Mouse (Mus musculus) stomach, embryonic 14.5 days (tissue): ENCODE measurements around the gene Csnk2a2. TPM values are rescaled to one million over a fixed set of nuclear protein-coding genes. Genes with fewer than 3 reads are reported as not detected.
A peak's percentile ranks its signal among the peaks of the same experiment; 100 is the strongest.

Experiments
- ATAC-seq: fragments of 200-750 bp; cut with Nextera tagmentation; 2 replicates; pipeline ENCODE4 v1.8.0; 2017; ENCODE audit warnings: low read depth, moderate TSS enrichment; ENCODE audit not compliant: insufficient number of reproducible peaks, insufficient read depth, low FRiP score
- H3K27ac ChIP-seq: fragments of 300-500 bp; sonication (generic); 2 replicates; pipeline ENCODE4 v1.5.1; 2014; ENCODE audit warnings: mild to moderate bottlenecking, low read length, moderate library complexity, mixed read lengths
- H3K27me3 ChIP-seq: fragments of 300-500 bp; sonication (generic); 2 replicates; pipeline ENCODE4 v1.6.1; 2014; ENCODE audit warnings: low read length, control low read depth, mixed read lengths; ENCODE audit not compliant: control insufficient read depth, insufficient read depth
- H3K36me3 ChIP-seq: fragments of 300-500 bp; sonication (generic); 2 replicates; pipeline ENCODE4 v1.6.1; 2014; ENCODE audit warnings: mild to moderate bottlenecking, control low read depth, low read length, moderate library complexity, mixed read lengths; ENCODE audit not compliant: control insufficient read depth, insufficient read depth
- H3K4me1 ChIP-seq: fragments of 300-500 bp; sonication (generic); 2 replicates; pipeline ENCODE4 v1.6.1; 2014; ENCODE audit warnings: low read length, control low read depth, mixed read lengths; ENCODE audit not compliant: control insufficient read depth, insufficient read depth
- H3K4me2 ChIP-seq: fragments of 300-500 bp; sonication (generic); replicated peaks from 2 replicates; pipeline ENCODE4 v1.6.1; 2014; ENCODE audit warnings: low read depth, low read length, control low read depth
- H3K4me3 ChIP-seq: fragments of 300-500 bp; sonication (generic); 2 replicates; pipeline ENCODE4 v1.5.1; 2014; ENCODE audit warnings: low read depth, low read length, control low read depth
- H3K9ac ChIP-seq: fragments of 300-500 bp; sonication (generic); replicated peaks from 2 replicates; pipeline ENCODE4 v1.6.1; 2014; ENCODE audit warnings: low read depth, mild to moderate bottlenecking, control low read depth, low read length, moderate library complexity, mixed read lengths
- H3K9me3 ChIP-seq: fragments of 300-500 bp; sonication (generic); 2 replicates; pipeline ENCODE4 v1.6.1; 2016; ENCODE audit warnings: low read depth, low read length, control low read depth; ENCODE audit not compliant: control insufficient read depth
- WGBS: fragments of 180-500 bp; shearing (Covaris S2); extraction: QIAGEN DNeasy Blood & Tissue Kit; methylation state at CpG from one replicate; pipeline ENCODE4 v1.1.7; 2014; 5-methylcytosine and 5-hydroxymethylcytosine counted together
- polyA plus RNA-seq: library from polyadenylated mRNA; unstranded; fragments of >200 nt; fragmentation: Nextera tagmentation; extraction: Ambion mirVana; gene quantifications from 2 replicates; pipeline ENCODE4 v1.2.1, GENCODE M21; 2014

Csnk2a2 gene
- 22.0 and 23.9 TPM in 2 replicates for polyA plus RNA-seq

DNA sequence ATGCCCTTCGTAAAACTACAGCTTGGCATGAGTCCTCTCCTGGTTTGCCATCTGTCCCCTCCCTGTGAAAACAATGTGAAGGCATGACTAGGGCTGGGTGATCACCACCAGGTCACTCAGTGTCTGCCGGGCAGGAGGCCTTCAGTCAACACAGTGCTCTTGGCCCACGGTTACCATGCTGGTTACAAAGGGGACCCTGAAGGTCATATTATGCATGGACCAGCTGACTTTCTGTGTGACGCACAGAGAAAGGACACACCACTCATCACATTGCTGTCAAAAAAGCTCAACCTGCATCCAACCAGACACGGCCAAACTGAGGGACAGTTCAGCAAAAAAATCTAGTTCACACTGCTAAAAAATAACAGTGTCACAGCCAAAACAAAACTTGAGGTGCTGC lies at the start of gene Csnk2a2:
Csnk2a2 (minus strand) TSS at position 34 of the 400 bp plus-strand sequence.
- no peak within 1 kb of the TSS for H3K27ac ChIP-seq
- peak within 1 kb of the TSS; percentile 91 for H3K9ac ChIP-seq
- no peaks in the 10 kb centered on the region for H3K27me3 ChIP-seq
- no peaks in the 10 kb centered on the region for H3K9me3 ChIP-seq
- H3K4me2 ChIP-seq: peak within 1 kb of the TSS; percentile 55
- H3K4me3 ChIP-seq: peak within 1 kb of the TSS; percentile 89
- H3K36me3 ChIP-seq: peaks cover 19% of the 10 kb centered on the region; the same call in 1 of the 2 replicates
- peaks cover 8% of the 10 kb centered on the region for H3K4me1 ChIP-seq
- ATAC-seq: no peak
- 79% methylated on average over 5 of the region's 5 CpGs for WGBS

DNA sequence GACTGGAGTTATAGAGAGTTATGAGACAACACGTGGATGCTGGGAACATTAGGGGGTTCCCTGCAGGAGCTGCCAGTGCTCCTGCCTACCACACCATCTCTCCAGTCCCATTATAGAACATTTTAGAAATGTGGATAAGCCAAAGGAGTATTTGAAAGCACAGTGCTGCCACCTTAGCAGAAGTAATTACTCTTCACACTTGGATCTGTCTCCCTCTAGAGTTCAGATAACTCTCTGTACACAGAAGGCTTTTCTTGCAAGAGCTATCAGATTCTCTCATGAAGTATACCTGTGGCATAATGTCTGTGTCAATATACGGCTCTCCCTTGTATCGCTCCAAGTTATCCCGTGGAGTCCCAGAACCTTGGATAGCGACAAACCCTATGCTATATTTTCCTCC lies 49.6 kb upstream of the Csnk2a2 start:
- WGBS: 76% methylated on average over 5 of the region's 5 CpGs
- H3K27me3 ChIP-seq: no peaks in the 10 kb centered on the region
- no peak overlapping the region for H3K4me3 ChIP-seq
- H3K36me3 ChIP-seq: no peaks in the 10 kb centered on the region
- no peak overlapping the region for H3K4me2 ChIP-seq
- ATAC-seq: no peak
- H3K27ac ChIP-seq: no peak overlapping the region
- no peak overlapping the region for H3K9ac ChIP-seq
- H3K4me1 ChIP-seq: no peaks in the 10 kb centered on the region
- H3K9me3 ChIP-seq: no peaks in the 10 kb centered on the region

DNA sequence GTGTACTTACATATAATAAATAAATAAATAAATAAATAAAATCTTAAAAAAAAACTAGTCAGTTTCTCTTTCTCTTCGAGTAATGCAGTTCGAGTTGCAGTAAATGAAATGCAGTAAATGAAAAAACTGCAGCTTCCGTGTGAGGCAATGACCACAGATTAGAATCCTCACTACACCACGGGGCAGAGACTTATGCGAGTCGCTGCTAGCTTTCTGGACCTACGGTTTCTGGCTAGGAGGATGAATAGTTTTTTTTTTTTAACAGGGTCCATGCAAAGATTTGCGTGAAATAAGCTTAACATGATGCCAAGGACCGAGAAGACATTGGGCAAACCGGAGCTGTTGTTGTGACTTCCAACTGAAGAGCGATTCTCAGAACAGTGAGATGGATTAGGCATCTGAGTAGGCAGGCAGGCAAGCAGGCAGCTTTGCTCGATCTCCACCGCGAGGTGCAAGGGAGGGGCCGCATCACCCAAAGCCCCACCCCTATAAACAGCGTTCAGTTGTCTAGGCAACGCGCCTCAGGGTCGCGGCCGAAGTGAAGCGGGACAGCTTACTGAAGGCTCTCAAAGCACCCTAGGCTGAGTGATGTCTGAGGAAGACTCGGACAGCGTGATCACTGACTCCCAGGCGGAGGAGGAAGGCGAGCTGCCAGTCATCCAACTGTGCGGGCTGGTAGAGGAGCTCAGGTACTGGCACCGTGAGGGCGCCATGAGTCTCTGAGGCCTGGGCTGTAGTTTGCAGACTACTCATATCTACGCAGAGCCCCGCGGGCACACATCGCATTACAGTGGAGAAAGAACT lies 43.9 kb upstream of the Csnk2a2 start, which contains the start of gene Ccdc113:
Ccdc113 (plus strand) TSS at position 502 of the 804 bp plus-strand sequence.
- no peaks in the 10 kb centered on the region for H3K9me3 ChIP-seq
- H3K4me1 ChIP-seq: no peaks in the 10 kb centered on the region; the same call in 1 of the 2 replicates
- H3K9ac ChIP-seq: no peak within 1 kb of the TSS
- H3K4me3 ChIP-seq: peak within 1 kb of the TSS; percentile 32
- WGBS: 4% methylated on average over 33 of the region's 33 CpGs
- H3K4me2 ChIP-seq: peak within 1 kb of the TSS; percentile 76
- no peaks in the 10 kb centered on the region for H3K36me3 ChIP-seq
- no peaks in the 10 kb centered on the region for H3K27me3 ChIP-seq
- no peak within 1 kb of the TSS for H3K27ac ChIP-seq
- peak; percentile 73; the same call in 1 of the 2 replicates for ATAC-seq

DNA sequence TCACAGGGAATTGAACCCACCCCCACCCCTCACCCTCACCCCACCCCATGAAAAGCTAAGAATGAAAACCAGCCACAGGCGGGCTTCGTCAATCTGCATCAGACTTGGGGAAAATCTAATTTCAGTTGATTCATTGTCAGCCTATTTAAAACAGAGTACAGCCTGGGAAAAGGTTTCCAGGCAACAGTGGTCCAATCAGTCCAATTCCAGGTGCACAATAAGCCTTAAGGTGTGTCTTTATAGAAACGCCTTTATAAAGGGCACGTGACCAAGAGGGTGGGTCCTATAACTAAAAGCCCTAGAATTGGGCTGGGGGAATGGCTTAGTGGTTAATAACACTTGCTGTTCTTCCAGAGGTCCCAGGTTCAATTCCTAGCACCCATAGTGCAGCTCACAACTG lies 42.4 kb upstream of the Csnk2a2 start:
- ATAC-seq: no peak
- Histone ChIP-seq H3K27ac (no peak overlapping the region), H3K27me3 (no peaks in the 10 kb centered on the region), H3K4me2 (no peak overlapping the region), H3K4me3 (no peak overlapping the region), H3K9me3 (no peaks in the 10 kb centered on the region), H3K4me1 (no peaks in the 10 kb centered on the region; the same call in 1 of the 2 replicates), H3K9ac (no peak overlapping the region), H3K36me3 (no peaks in the 10 kb centered on the region)
- WGBS: 51% methylated on average over 4 of the region's 4 CpGs

DNA sequence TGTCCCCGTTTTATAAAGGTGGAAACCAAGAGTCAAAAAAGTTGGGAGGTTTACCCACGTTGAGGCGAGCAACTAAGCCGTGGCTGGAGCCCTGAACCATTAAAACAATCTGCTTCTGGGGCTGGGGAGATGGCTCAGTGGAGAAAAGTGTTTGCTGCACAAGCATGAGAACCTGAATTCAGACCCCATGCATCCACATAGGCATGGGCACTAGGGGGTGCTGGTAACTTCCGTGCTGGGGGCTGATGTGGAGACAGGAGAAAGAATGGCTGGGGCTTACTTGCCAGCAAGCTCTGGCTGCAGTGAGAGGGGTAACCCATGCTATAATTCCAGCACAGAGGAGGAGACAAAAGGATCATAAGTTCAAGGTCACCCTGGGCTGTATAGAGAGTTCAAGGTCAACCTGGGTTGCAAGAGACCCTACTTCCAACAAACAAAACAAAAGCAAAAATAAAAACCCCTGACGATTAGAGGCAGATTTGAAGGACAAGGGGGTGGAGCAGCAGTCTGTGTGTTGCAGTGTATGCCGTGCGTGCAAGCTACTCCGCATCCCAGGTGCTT lies 39.0 kb upstream of the Csnk2a2 start:
- Histone ChIP-seq H3K4me1 (no peaks in the 10 kb centered on the region), H3K9ac (no peak overlapping the region), H3K36me3 (no peaks in the 10 kb centered on the region), H3K27ac (no peak overlapping the region), H3K27me3 (no peaks in the 10 kb centered on the region), H3K9me3 (no peaks in the 10 kb centered on the region), H3K4me3 (no peak overlapping the region), H3K4me2 (no peak overlapping the region)
- no peak for ATAC-seq
- 64% methylated on average over 9 of the region's 9 CpGs for WGBS

DNA sequence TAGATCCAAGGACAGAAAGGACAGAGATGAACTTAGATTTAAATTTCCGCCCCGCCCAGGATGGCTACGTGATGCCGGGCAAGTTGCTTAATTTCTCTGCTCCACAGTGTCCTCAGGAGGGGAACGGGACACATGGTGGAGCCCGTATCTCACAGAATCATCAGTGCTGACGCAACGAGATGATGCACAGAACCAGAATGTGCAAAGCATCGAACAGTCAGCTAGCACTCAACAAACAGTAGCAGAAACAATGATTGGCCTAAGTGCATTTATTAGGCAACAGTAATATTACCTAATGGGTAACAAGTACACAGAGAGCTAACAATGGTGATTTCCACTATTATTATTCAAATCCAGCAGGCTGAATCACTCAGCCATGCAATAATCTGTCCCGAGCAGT lies 38.4 kb upstream of the Csnk2a2 start:
- no peak overlapping the region for H3K27ac ChIP-seq
- no peak overlapping the region for H3K4me3 ChIP-seq
- H3K4me1 ChIP-seq: no peaks in the 10 kb centered on the region
- H3K9me3 ChIP-seq: no peaks in the 10 kb centered on the region
- 91% methylated on average over 10 of the region's 10 CpGs for WGBS
- no peak overlapping the region for H3K4me2 ChIP-seq
- no peak overlapping the region for H3K9ac ChIP-seq
- no peak for ATAC-seq
- no peaks in the 10 kb centered on the region for H3K36me3 ChIP-seq
- no peaks in the 10 kb centered on the region for H3K27me3 ChIP-seq

DNA sequence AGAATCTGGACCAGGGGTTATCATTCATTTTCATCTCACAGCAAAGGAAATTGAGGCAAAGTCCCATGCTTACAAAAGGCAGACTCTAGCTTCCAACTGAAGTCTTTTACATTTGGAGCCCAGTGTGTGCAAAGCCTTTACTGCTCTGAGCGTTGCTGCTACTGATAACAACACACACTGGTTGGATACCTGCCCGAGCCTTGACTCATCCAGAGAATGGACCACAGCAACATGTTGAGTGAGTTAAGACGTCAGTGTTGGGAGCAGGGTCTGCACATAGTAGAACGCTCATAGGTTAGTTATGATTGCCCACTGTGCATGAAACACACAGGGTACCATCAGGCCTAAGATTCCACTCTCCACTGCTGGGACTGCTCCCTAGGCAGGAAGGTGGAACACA lies 34.2 kb upstream of the Csnk2a2 start:
- H3K4me1 ChIP-seq: no peaks in the 10 kb centered on the region
- H3K36me3 ChIP-seq: no peaks in the 10 kb centered on the region
- 92% methylated on average over 4 of the region's 4 CpGs for WGBS
- no peaks in the 10 kb centered on the region for H3K27me3 ChIP-seq
- no peak overlapping the region for H3K4me3 ChIP-seq
- no peaks in the 10 kb centered on the region for H3K9me3 ChIP-seq
- no peak for ATAC-seq
- H3K9ac ChIP-seq: no peak overlapping the region
- H3K4me2 ChIP-seq: no peak overlapping the region
- no peak overlapping the region for H3K27ac ChIP-seq

DNA sequence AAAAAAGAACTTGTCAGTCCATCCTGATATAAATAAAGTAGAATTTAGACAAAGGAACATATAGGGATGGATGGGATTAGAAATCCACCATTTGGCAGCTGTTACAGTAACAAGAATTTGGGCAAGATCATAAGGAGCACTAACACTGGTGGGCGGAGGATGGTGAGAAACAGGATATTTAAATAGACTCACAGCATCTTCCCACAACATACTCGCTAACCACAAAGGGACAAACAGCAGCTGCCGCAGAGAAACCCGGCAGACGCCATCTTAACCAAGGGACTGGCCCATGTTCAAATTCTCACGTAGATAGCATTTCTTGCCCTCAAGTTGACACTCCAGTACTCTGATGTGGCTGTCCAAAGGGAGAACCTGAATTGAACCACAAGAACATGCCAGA lies 27.1 kb upstream of the Csnk2a2 start:
- Histone ChIP-seq H3K27ac (no peak overlapping the region), H3K4me3 (no peak overlapping the region), H3K4me1 (no peaks in the 10 kb centered on the region), H3K9me3 (no peaks in the 10 kb centered on the region), H3K4me2 (no peak overlapping the region), H3K9ac (no peak overlapping the region), H3K36me3 (no peaks in the 10 kb centered on the region), H3K27me3 (no peaks in the 10 kb centered on the region)
- 89% methylated on average over 6 of the region's 6 CpGs for WGBS
- ATAC-seq: no peak
